Mouse (Mus musculus) cortical plate, adult 2 months (tissue): ENCODE results near the gene Pagr1b.

Experiments used
- CTCF ChIP-seq: fragments of 200-500 bp; IDR thresholded peaks from 2 replicates; pipeline ENCODE4 v1.5.1; 2011; ENCODE audit warnings: mild to moderate bottlenecking, control low read depth, low read length; ENCODE audit not compliant: insufficient read depth; ENCODE audit errors: extremely low read depth
- POLR2A ChIP-seq: fragments of 200-500 bp; IDR thresholded peaks from 2 replicates; pipeline ENCODE4 v1.6.1; 2011; ENCODE audit warnings: mild to moderate bottlenecking, low read length, control low read depth; ENCODE audit not compliant: insufficient read depth; ENCODE audit errors: extremely low read depth

DNA sequence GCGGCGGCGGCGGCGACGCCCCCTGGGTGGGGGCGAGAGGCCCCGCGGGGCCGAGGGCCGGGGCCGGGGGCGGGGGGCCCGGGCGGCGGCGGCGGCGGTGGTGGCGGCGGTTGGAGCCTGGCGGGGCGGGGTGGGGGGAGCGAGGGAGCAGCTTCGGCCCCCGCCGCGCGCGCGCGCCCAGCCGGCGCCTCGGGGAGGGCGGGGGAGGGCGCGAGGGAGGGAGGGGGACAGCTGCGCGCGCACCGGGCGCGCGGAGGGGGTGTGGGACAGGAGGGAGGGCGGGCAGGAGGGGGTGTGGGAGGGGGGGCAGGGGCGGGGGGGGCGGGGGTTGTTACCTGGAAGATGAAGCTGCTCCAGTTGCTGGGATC is 10.3 kb upstream of the Pagr1b start:
- TF ChIP-seq POLR2A (no peak), CTCF (no peak)
